Mouse (Mus musculus) ES-Bruce4 (cell line): ENCODE measurements at regions not wholly inside any gene's neighbourhood (a gene's known extent, or its start where the extent isn't known, plus 50 kb on each side); places are given as distances from the start of the nearest gene placed in this dataset.

Experiments used
- H3K27ac ChIP-seq: 2 replicates; pipeline ENCODE4 v1.5.1; 2012; ENCODE audit warnings: low read length, inconsistent platforms; ENCODE audit not compliant: insufficient read depth
- H3K27me3 ChIP-seq: 2 replicates; pipeline ENCODE4 v1.6.1; 2012; ENCODE audit warnings: mild to moderate bottlenecking, low read length, inconsistent platforms; ENCODE audit not compliant: control insufficient read depth, poor library complexity, insufficient read depth, severe bottlenecking
- H3K36me3 ChIP-seq: 2 replicates; pipeline ENCODE4 v1.6.1; 2012; ENCODE audit warnings: inconsistent platforms, mild to moderate bottlenecking, low read length, moderate library complexity; ENCODE audit not compliant: control insufficient read depth, poor library complexity, insufficient read depth, severe bottlenecking
- H3K4me1 ChIP-seq: one replicate; pipeline ENCODE4 v1.8.1; 2011; ENCODE audit warnings: low read length; ENCODE audit not compliant: control insufficient read depth, insufficient read depth
- H3K4me3 ChIP-seq: 2 replicates; pipeline ENCODE4 v1.5.1; 2011; ENCODE audit warnings: low read depth, mild to moderate bottlenecking, low read length
- H3K9ac ChIP-seq: 2 replicates; pipeline ENCODE4 v1.6.1; 2012; ENCODE audit warnings: low read depth, mild to moderate bottlenecking, inconsistent platforms; ENCODE audit not compliant: poor library complexity, severe bottlenecking
- H3K9me3 ChIP-seq: replicated peaks from 2 replicates; pipeline ENCODE4 v1.6.1; 2012; ENCODE audit warnings: mild to moderate bottlenecking, low read length, inconsistent platforms; ENCODE audit not compliant: control insufficient read depth, poor library complexity, insufficient read depth, severe bottlenecking
- CTCF ChIP-seq: IDR thresholded peaks from one replicate; pipeline ENCODE4 v1.8.1; 2011; ENCODE audit warnings: low read depth, low read length
- EP300 ChIP-seq: IDR thresholded peaks from 2 replicates; pipeline ENCODE4 v1.6.1; 2011; ENCODE audit warnings: low read depth, low read length; ENCODE audit not compliant: insufficient read depth
- POLR2A ChIP-seq: IDR thresholded peaks from one replicate; pipeline ENCODE4 v1.8.1; 2011; ENCODE audit warnings: low read length; ENCODE audit not compliant: insufficient read depth

DNA sequence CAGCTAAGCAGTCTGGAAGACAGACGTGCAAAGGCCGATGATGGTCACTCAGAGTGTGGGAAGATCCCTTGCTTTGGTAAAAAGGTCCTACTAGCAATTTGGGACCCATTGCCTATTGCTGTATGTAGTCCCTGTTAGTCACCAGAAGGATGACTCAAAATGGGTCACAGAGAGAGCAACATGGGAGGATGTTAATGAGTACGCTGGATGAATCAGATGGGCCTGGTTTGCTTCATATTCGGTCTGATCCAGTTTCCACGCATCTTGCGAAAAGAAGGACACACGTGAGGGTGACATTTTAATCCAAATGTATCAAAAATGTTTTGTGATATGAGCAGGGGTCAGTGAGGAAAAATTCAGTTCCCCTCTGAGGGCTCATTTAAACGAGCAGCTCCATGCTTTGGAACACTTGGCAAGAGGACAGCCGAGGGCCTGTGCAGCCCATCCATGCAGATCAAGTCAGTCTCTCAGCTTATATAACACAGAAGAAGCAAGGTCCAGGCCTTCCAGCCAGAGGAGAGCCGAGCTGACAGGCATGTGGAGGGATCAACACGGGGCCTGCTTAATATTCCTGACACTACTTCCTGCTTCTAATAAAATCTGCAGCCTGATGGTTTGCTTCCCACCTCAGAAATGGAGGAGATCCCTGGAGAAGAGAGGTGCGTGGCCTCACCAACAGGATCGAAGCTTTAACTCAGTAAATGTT lies 579.2 kb upstream of the Gm26657 start:
- no peaks in the 10 kb centered on the region for H3K27me3 ChIP-seq
- no peaks in the 10 kb centered on the region for H3K36me3 ChIP-seq
- H3K27ac ChIP-seq, result no peak overlapping the region
- no peak overlapping the region for H3K4me3 ChIP-seq
- no peak overlapping the region for H3K9ac ChIP-seq
- TF ChIP-seq POLR2A (no peak), CTCF (no peak), EP300 (no peak)
- H3K4me1 ChIP-seq, result no peaks in the 10 kb centered on the region
- H3K9me3 ChIP-seq, result no peaks in the 10 kb centered on the region

DNA sequence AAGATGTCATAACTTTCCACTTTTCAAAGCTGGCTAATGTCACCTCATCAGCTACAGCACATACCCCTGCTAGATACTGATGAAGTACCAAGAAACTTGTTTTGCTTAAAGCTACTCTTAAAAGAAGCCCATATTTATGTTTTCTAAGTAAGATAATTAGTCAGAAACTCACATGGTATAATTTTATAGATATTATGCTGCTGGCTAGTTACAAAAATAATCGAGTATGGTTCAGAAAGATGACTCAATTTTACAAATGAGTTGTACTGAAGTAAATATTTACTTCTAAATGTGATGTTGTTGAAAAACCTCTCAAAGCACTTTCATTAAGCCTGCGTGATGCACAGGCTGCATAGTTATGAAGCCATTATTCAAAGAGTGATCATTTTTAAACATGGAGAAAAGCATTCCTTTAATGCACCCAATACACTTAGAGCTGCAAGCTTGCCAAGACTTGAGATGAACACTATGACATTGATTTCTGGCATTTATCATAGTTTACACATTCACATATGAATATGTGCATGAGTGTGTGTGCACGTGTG lies 582.3 kb upstream of the Gm26657 start:
- H3K36me3 ChIP-seq, result no peaks in the 10 kb centered on the region
- H3K27me3 ChIP-seq, result no peaks in the 10 kb centered on the region
- no peak for TF ChIP-seq POLR2A
- TF ChIP-seq EP300, result no peak
- TF ChIP-seq CTCF, result no peak

DNA sequence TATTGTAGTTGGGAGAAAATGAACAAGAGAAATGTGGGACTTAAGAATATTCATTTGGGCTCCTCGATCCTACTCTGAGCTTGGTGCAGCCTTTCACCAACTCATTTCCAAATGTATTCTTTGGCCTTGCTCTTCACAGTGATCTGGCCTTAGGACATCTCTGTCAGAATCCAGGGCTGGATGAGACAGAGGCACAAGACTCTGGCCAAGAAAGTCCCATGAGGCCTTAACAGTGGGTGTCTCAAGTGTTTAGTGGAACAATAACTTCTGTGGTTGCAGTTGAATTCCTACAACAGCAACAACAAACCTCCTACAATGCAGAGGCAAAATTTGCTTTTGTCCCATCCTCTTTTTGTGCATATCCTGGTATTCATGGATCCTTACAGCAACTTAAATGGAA lies 589.2 kb upstream of the Gm26657 start:
- H3K4me3 ChIP-seq, result no peak overlapping the region
- no peak overlapping the region for H3K27ac ChIP-seq
- no peaks in the 10 kb centered on the region for H3K4me1 ChIP-seq
- H3K36me3 ChIP-seq, result no peaks in the 10 kb centered on the region
- no peaks in the 10 kb centered on the region for H3K9me3 ChIP-seq
- TF ChIP-seq POLR2A, result no peak
- TF ChIP-seq EP300, result no peak
- no peak for TF ChIP-seq CTCF
- H3K9ac ChIP-seq, result no peak overlapping the region
- no peaks in the 10 kb centered on the region for H3K27me3 ChIP-seq

More for the DNA sequence above, 582.3 kb upstream of the Gm26657 start:
- Histone ChIP-seq H3K27ac (no peak overlapping the region), H3K9me3 (no peaks in the 10 kb centered on the region), H3K9ac (no peak overlapping the region), H3K4me3 (no peak overlapping the region), H3K4me1 (no peaks in the 10 kb centered on the region)

DNA sequence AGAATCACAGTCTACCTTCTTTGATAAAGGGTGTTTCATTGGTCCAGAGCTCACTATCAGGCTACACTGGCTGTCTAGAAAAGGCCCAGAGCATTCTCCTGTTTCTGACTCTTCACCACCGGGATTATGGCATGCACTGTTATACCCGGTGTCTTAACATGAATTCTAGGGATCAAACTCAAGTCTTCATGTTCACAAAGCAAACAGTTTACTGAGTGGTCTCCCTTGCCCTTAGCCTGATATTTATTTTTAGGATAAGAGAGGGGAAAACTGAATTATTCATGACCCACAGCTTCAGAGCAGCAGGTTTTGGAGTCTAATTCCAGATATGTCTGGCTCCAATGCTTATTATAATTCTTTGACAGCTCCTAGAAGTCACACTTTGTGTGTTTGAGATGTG lies 596.0 kb upstream of the Gm26657 start:
- no peaks in the 10 kb centered on the region for H3K36me3 ChIP-seq
- no peaks in the 10 kb centered on the region for H3K27me3 ChIP-seq
- TF ChIP-seq POLR2A (no peak), EP300 (no peak), CTCF (no peak)
- no peaks in the 10 kb centered on the region for H3K9me3 ChIP-seq
- H3K27ac ChIP-seq, result no peak overlapping the region
- H3K4me1 ChIP-seq, result no peaks in the 10 kb centered on the region
- H3K9ac ChIP-seq, result no peak overlapping the region
- H3K4me3 ChIP-seq, result no peak overlapping the region

DNA sequence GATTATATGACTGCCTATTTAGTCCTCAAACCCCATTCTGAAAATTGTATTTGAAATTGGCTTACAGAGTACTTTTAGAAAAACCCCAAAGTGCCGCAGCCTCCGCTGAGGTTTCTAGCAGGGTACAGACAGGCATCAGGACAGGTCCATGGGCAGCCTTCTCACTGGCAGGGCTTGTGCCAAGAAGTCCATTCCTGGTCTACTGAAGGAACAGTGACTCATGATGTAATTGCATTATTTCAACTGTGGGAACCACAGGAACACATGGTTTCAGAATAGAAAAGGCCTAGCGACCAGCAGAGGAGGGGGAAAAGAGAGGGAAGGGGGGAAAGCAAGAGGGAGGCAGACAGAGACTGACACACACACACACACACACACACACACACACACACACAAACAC lies 603.0 kb upstream of the Gm26657 start:
- no peaks in the 10 kb centered on the region for H3K27me3 ChIP-seq
- no peak overlapping the region for H3K27ac ChIP-seq
- TF ChIP-seq CTCF, result no peak
- TF ChIP-seq EP300, result no peak
- TF ChIP-seq POLR2A, result no peak
- H3K4me1 ChIP-seq, result no peaks in the 10 kb centered on the region
- H3K4me3 ChIP-seq, result no peak overlapping the region
- H3K36me3 ChIP-seq, result no peaks in the 10 kb centered on the region
- no peak overlapping the region for H3K9ac ChIP-seq
- no peaks in the 10 kb centered on the region; the same call in none of the 2 replicates for H3K9me3 ChIP-seq

DNA sequence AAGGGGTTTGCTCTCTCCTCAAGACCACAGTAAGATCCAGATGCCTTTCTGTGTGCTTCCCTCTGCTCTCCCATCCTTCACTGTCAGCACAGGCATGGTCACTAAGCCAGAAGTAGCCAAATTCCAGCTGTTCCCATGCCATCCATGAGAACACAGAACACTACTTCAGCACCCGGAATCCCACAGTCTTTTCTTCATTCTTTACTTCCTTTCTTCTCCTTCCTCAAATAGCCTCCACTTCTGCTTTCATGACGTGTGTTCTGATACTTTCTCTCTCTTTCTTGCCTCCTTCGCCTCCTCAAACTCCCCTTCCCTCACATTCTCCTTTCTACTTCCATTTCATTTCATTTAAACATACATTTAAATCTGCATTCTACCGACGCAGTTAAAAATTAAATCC lies 602.1 kb upstream of the Klf4 start:
- Histone ChIP-seq H3K36me3 (no peaks in the 10 kb centered on the region), H3K9me3 (no peaks in the 10 kb centered on the region; the same call in none of the 2 replicates), H3K4me1 (no peaks in the 10 kb centered on the region), H3K27ac (no peak overlapping the region), H3K4me3 (no peak overlapping the region), H3K9ac (no peak overlapping the region), H3K27me3 (no peaks in the 10 kb centered on the region)
- TF ChIP-seq EP300 (no peak), CTCF (no peak), POLR2A (no peak)
